Mouse (Mus musculus): ENCODE data around the gene Mapk3.

Gene Mapk3

DNA sequence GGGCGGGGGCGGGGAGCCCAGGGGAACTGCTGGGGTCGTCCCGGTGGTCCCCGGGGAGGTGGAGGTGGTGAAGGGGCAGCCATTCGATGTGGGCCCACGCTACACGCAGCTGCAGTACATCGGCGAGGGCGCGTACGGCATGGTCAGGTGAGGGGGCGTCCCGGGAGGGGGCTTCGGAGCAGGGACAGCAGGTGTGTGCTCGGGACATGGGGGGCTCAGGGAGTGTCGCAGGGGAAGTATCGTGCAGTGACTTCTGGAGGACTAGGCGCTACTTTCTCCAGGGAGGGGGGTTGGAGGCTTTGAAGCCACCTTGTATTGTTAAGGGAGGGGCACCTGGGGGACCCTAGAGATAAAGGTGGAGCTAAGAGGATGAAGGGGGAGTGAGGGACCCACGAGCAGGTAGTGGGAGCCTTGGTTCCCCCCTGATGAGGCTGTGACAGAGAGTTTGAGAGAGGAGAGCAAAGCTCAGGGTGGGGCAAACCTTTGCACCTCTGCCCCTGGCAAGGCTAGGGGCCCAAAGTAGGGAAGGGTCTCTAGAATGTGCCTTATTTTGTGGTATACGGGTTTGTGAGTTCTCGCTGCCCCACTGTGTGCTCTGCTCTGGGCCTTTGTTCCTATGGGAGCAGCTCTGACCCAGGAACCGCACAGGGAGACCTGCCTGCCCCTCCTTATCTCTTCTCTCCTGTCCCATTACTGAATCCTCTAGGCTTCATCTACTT, 430 bp downstream of the Mapk3 start:
- in situ Hi-C loops (cut with MboI, MseI), result no loop called here

DNA sequence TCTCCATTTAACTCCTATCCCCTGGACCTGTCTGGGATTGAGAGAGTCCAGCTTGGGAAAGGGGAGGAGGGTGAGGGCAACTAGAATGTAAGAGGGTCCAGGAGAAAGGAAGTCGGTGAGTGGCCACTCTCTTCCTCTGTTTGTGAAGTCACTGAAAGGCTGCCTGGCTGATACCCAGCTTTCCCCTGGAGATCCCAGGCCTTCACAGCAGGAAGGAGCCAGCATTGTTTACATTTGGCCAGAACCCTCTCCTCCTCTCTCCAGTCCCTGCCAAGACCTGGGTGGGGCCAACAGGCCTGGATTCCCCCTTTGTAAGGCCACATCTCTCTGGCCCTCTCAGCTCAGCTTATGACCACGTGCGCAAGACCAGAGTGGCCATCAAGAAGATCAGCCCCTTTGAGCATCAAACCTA, 996 bp downstream of the Mapk3 start:
- in situ Hi-C loops (cut with MboI, MseI), result no loop called here

DNA sequence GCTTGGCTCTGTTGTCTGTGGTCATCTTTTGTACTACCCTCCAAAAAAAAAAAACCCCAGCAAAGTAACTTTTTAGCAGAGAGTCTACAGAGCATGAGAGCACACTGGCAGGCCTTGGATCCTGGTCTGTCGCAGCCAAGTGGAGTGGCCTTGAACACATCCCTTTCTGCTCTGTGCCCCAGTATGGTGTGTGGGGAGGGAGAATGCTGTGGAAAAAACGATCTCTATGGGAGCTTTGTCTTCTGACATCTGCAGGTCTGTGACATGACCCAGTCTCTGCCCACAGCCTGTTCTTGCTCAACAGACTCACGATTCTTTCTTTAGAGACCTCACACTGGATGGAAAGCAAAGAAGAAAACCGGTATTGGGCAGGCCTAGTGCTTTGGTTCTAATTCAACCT, 1.6 kb downstream of the Mapk3 start:
- in situ Hi-C loops (cut with MboI, MseI), result no loop called here

DNA sequence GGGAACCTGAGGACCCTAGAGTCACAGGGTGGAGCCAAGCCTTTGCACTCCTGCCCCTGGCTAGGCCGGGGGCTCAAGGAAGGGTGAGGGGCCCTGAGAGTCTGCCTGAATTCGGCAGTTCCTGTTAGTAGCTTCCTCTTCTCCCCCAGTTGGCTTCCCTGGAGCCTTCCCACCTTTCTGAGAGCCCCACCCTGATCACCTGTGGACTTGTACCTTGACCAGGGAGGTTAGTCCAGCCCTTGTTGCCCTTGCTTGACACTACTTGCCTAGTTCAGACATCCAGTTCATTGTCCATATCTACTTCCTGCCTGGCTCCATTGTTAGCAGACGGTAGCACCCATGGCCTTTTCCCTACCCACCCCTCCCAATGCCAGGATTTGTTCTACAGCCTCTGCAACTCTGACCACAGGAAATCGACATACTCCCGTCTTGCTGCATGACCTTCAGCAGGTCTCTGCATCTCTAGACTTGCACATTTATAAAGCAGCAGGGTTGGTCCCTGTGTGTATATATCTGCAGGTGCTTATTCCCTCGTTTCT, 2.2 kb downstream of the Mapk3 start:
- in situ Hi-C loops (cut with MboI, MseI), result no loop called here

DNA sequence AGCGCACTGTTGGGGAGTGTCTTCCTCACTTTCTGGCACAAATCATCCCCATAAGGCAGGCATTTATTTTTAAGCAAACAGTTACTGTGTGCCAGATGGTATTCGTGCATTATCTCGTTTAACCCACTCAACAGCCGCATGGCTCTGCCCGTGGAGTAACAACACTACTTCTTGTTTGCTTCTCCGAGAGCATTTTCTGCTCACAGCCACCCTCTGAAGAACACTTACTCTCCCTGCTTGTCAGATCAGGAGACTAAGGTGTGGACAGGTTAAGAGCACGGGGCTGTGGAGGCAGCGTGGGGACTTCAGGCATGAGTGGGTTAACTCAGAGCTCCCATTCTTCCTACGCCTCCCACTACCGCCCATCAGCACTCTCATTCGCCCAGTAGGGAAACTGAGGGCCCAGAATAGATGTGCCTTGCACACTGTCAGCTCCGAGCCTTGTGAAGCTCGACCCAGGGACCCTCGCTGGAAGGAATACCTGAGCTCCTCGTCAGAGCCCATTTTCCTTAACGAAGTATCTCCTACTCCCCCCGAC, 3.1 kb downstream of the Mapk3 start:
- in situ Hi-C loops (cut with MboI, MseI), result no loop called here

DNA sequence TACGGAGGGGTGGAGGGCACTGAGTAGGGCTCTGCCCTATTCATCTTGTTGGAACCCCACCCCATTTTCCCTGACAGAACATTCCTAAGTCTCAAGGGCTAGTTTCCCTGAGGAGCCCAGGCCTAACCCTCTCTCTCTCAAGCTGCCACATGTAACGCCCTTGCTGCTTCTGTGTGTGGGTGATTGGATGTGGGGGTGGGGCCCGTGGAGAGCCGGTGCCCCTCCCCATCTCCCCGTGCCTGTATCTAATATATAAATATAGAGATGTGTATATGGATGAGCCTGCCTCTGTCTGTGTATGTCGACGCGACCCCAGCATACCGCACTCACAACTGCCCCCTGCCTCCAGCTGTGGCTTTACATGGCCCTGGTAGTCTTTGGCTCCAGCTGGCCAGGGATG, 6.1 kb downstream of the Mapk3 start:
- in situ Hi-C loops (cut with MboI, MseI), result no loop called here

DNA sequence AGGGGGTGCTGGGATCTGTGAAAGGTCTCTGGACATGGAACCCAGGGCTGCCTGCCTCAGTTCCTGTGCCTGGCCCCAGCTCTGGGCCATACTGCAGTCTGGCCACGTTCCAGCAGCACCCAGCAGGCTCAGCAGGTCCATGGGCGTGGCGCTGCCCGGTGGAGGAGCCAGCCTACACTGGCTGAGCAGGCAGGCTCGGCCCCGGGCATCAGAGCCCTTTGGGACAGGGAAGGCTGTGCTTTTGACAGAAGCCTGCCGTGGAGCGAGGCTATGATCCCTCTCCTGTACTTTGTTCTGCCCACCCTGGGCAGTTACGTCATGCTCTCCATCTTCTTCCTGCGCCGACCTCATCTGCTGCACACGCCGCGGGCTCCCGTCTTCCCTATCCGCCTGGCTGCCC, 6.8 kb downstream of the Mapk3 start, which contains the start of gene Gdpd3:
TSS of gene Gdpd3 (plus strand) at position 134 of the 400 bp plus-strand sequence.
- in situ Hi-C loops (cut with MboI, MseI), result no loop called here

DNA sequence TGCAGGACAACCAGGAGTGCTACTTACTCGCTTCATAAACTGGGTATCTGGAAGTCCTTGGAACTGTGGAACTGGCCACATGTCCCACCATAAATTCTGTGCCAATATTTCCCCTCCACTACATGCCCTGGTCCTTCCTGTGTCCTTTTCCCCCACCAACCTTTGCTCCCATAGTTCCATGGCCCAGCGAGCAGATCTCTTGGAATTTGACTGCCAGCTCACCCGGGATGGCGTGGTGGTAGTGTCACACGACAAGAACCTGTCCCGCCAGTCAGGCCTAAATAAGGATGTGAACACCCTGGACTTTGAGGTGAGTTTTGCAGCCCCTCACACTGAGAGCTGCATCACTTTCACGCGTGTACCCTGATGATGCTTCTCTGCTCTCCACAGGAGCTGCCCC, 7.6 kb downstream of the Mapk3 start:
- in situ Hi-C loops (cut with MboI, MseI), result no loop called here

DNA sequence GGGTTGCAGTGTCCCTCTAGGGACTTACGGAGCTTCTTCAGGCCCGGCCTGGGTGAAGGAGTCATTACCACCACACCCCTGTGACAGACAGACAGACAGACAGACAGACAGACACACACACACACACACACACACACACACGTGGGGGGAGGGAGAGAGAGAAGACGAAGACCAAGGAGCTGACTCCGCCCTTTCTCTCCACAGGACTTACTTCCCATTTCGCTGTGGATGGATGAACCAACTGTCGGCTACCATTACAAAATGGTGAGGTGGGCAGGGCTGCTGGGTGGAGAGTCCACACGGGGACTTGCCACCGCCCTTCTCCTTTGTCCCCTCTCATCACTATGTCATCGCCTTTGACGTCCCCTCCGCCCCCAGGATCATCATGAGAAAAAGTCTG, 11.4 kb downstream of the Mapk3 start:
- in situ Hi-C loops (cut with MboI, MseI), result no loop called here

DNA sequence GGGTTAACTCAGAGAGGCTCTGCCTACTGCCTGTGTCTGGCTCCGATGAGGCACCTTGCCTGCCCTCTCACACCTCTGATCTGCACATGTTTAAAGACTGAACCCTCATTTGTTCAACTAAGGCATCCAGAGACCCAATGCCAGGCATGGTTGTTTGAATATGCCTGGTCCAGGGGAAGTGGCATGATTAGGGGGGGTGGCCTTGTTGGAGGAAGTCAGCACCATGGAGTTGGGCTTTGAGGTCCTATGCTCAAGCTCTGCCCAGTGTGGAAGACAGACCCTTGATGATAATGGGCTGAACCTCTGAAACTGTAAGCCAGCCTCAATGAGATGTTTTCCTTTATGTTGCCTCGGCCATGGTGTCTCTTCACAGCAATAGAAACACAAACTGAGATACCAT, 13.9 kb downstream of the Mapk3 start:
- in situ Hi-C loops (cut with MboI, MseI), result no loop called here

DNA sequence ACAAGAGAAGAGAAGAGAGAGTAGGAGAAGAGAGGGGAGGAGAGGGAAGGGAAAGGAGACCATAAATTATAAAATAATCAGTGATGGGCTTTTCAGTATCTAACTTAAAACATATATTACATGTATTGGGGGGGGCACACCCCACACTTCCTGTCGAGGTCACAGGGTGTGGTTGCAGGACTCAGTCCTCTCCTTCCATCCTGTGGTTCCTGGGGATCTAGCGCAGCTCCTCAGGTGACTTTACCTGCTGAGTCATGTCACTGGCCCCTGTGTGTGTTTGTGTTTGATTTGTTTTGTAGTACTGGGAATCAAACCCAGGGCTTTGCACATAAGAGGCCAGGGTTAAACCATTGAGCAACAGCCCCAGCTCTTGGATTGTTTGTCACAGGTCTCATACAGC, 15.1 kb downstream of the Mapk3 start:
- in situ Hi-C loops (cut with MboI, MseI), result no loop called here

DNA sequence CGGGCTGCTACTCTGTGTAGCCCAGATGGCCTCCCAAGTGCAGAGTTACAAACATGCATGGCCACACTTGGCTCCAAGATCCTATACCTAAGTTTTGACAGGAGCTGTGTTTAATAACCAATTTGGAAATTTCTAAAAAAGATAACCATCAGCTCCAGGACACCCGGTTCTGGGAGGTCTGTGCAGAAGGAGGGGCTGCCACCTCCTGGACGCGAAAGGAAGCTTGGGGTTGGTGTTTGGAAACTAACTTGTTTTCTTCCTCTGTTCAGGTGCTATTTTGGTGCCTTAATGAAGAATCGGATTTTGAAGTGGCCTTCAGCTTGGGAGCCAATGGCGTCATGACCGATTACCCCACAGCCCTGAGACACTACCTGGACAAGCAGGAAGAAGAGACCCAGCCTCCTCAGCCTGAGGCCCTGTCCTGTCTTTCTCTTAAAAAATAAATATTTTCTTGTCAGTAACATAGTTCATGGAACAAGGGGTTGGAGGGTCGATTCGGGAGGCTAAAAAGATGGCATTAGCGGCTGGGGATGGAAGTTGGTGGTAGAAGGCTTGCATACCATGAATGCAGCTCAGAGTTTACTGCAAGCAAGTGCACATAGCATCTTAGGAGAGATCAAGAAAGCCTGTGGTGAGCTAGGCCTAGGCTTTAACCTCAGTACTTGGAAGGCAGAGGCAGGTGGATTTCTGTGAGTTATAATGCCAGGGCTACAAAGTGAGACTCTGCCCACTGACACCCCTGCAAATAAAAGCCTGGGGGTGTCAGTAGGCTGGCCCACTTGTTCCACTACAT, 16.0 kb downstream of the Mapk3 start:
- in situ Hi-C loops (cut with MboI, MseI), result loop anchor here (5.0 kb wide), 1 partner anchor 73 kb away; no protein-coding TSS in a partner anchor

DNA sequence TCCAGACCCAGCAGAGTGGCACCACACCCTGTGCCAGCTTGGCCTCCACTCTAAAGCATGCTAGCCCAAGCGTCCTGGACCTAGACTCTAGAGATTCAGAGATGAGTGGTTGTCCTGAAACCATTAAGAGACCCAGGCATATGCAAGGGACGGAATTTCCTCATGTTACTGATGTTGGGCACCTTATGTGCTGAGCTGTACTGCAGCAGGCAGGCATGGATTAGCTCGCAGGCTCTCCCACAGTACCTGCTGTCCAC, 16.5 kb downstream of the Mapk3 start:
- in situ Hi-C loops (cut with MboI, MseI), result loop anchor here (5.0 kb wide), 1 partner anchor 74 kb away; no protein-coding TSS in a partner anchor

DNA sequence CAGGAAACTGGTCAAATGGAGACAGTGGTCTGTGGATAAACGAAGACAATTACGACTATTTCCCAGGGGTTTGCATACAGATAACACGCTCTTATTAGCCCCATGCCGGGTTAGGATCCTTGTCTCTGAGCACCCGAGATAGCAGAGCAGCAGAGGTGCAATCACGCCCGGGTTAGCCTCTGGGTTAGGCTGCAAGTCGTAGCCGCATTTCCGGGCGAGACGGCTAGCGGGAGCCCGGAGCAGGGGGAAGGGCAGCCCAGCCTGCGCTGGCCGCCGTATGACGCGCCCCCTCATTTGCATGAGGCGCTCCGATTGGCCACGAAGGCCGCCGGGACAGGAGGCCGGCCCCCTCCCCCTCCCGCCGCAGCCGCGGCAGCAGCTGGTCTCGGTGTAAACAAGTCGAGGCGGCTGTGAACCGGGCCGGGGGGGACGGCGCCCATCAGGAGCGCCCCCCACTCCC, 17.2 kb downstream of the Mapk3 start, which contains the start of gene Ypel3:
TSS of gene Ypel3 (plus strand) at position 358 of the 460 bp plus-strand sequence.
- in situ Hi-C loops (cut with MboI, MseI), result loop anchor here (5.0 kb wide), 1 partner anchor 74 kb away; no protein-coding TSS in a partner anchor

DNA sequence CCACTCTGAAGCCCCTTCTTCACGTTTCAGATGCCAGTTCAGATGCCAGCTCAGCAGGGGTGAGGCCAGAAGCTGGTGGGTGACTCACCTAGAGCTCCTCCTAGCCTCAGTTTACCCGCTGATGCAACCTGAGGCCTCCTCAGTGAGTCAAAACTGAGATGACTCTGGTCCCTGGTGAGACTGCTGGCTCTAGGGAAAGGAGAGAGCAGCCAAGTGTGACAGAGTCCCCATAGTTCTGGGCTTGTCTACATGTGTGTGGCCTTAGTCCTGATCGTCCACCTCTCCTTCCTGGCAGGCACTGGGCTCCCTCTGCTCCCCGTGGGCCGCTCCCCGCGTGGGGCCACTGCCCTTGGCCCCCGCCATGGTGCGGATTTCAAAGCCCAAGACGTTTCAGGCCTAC, 18.1 kb downstream of the Mapk3 start:
- in situ Hi-C loops (cut with MboI, MseI), result loop anchor here (5.0 kb wide), 1 partner anchor 75 kb away; no protein-coding TSS in a partner anchor

DNA sequence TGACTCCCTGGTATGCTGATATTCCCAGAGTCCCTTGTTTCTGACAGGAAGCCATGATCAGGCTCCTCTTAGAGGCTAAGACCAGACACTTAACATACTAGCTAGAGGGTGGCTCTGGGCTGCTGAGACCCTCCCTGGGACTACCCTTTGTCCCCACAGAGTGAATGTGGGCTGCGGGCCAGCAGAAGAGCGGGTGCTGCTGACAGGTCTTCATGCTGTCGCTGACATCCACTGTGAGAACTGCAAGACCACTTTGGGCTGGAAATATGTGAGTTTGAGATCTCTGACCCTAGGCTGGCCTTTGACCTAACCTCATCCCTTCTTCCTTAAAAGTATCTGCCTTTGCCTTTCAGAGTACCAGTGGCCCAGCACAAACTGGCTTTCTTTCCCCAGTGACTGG, 18.7 kb downstream of the Mapk3 start:
- in situ Hi-C loops (cut with MboI, MseI), result loop anchor here (5.0 kb wide), 1 partner anchor 76 kb away; no protein-coding TSS in a partner anchor

DNA sequence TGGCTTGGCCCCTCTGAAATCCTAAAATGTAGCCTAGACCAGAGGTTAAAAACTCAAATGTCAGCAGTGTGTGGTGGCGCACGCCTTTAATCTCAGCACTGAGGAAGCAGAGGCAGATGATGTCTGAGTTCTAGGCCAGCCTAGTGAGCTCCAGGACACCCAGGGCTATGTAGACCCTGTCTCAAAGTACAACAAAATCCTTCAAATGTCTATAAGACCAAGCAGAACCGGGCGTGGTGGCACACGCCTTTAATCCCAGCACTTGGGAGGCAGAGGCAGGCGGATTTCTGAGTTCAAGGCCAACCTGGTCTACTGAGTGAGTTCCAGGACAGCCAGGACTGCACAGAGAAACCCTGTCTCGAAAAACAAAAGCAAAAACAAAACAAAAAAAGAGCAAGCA, 19.7 kb downstream of the Mapk3 start:
- in situ Hi-C loops (cut with MboI, MseI), result loop anchor here (5.0 kb wide), 1 partner anchor 77 kb away; no protein-coding TSS in a partner anchor

DNA sequence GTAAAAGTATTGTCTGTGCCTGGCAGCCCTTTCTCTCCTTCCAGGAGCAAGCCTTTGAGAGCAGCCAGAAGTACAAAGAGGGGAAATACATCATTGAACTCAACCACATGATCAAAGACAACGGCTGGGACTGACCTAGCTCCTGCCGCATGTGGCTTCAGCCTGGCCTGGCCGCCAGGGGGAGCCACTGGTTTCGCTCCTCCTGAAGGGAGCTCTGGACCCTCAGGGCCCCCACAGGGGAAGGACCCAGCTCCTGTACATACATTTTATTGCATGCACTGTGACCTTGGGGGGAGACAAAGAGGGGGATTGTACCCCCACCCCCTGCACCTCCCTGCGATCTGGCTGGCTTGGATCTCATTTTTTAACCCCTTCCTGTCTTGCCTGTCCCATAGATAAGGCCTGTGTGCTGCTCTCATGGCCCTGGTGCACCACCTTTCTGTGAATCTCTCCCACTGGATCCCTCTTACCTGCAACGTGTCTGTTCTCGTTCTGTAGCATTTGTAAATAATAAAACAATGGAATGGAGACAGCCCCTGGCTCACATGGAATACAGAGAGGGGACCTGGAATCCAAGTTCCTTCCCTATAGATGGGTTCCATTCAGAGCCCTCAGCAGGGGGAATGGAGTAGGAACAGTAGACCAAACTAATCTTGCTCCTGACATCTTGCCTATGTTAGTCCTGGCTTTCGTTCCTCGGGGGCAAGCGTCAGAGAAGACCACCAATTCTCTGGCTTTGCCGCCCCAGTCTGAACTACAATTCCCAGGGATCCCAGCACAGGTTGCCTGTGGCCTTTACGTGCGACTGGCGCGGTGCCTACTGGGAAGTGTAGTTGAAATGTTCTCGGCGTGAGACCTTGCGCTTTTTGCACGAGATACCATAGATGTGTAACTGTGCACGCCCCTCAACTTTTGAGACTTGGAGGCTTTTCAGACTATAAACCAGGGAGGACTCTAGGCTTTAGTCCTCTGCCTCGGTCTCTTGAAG, 20.9 kb downstream of the Mapk3 start:
- in situ Hi-C loops (cut with MboI, MseI), result loop anchor here (5.0 kb wide), 1 partner anchor 78 kb away; no protein-coding TSS in a partner anchor

DNA sequence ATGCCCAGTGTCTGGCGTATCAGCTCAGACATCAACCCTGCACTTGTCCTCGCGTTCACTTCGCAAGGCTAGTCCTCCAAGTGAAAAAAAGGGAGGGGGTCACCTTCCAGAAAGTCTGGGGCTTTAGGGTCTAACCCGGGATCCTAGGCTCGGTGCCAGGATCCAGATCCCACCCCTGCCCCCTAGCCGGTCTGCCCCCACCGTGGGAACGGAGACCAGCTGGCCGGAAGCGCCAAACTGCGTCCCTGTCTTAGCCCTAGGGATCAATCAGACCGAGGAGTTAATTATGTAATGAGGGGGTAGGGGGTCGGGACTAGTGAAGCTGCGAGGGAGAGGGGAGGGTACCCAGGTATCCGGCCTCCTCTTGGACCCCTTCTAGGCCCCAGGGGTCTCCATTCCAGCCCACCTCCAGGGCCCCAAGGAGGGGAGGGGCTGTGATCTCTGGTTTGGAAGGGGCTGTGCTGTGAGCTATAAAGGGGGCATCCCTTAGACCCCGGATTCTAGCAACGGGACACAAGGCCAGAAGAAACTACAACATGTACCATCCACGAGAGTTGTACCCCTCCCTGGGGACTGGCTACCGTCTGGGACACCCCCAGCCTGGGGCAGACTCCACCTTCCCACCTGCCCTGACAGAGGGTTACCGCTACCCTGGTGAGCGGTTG, 21.7 kb downstream of the Mapk3 start, which contains the start of gene Tbx6:
TSS of gene Tbx6 (plus strand) at position 513 of the 665 bp plus-strand sequence.
- in situ Hi-C loops (cut with MboI, MseI), result no loop called here

DNA sequence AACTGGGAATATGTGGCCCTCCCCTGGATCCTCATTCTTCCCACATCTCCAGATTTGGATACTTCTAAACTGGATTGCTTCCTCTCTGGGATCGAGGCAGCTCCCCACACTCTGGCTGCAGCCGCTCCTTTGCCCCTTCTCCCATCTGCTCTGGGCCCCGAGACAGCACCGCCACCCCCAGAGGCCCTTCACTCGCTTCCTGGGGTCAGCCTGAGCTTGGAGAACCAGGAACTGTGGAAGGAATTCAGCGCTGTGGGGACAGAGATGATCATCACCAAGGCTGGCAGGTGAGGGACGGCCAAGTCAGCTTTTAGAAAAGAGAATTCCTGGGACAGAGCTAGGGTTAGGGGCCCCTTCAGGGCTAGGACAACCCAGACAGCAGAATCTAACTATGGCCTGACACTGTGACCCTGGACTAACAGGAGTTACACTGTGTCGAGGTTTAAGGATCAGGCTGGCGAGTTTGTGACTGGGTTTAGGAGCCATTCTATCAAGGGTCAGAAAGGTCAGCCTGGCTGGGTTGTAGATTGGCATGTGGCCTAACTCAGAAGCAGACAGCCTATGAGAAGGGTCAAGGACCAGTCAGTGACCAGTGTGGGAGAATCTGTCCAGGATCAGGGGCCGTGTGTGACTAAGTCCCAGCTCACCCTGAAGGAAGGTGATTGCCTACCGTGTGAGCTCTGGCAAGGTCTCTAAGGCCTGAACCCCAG, 22.4 kb downstream of the Mapk3 start:
- in situ Hi-C loops (cut with MboI, MseI), result no loop called here
